Mouse (Mus musculus) testis, adult 2 months (tissue): ENCODE data around the gene Zfp641.

Source experiments
- CTCF ChIP-seq: fragments of 200-500 bp; IDR thresholded peaks from 2 replicates; pipeline ENCODE4 v1.5.1; 2012; ENCODE audit warnings: low read depth, mild to moderate bottlenecking, inconsistent platforms, low read length, moderate library complexity; ENCODE audit not compliant: control insufficient read depth, insufficient read depth, insufficient replicate concordance
- POLR2A ChIP-seq: fragments of 200-500 bp; IDR thresholded peaks from 2 replicates; pipeline ENCODE4 v1.6.1; 2012; ENCODE audit warnings: low read depth, mild to moderate bottlenecking, inconsistent platforms, low read length, moderate library complexity; ENCODE audit not compliant: control insufficient read depth

- peak; percentile 22; the same call in 1 of the 2 replicates for TF ChIP-seq POLR2A
- no peak for TF ChIP-seq CTCF
These were observed 38.8 kb downstream of the Zfp641 start, which contains the start of gene H1fnt for GRCm38 (mm10) chr15:98257193-98257592.
